Mouse (Mus musculus) C2C12 (cell line): ENCODE results near the gene Osbpl6.

ENCODE experiments used
- CEBPB ChIP-seq: IDR thresholded peaks from one replicate; pipeline ENCODE4 v1.6.1; 2011; ENCODE audit warnings: low read depth, mild to moderate bottlenecking, control low read depth, moderate library complexity
- CTCF ChIP-seq: IDR thresholded peaks from one replicate; pipeline ENCODE4 v1.5.1; 2011; ENCODE audit not compliant: control insufficient read depth, insufficient read depth, insufficient read length
- FOSL1 ChIP-seq: IDR thresholded peaks from one replicate; pipeline ENCODE4 v1.8.0; 2011; ENCODE audit warnings: mild to moderate bottlenecking, low read length; ENCODE audit not compliant: poor library complexity, insufficient read depth, severe bottlenecking
- MAX ChIP-seq: IDR thresholded peaks from one replicate; pipeline ENCODE4 v1.6.1; 2011; ENCODE audit warnings: mild to moderate bottlenecking, control low read depth
- MYOD1 ChIP-seq: IDR thresholded peaks from one replicate; pipeline ENCODE4 v1.6.1; 2011; ENCODE audit warnings: low read depth; ENCODE audit not compliant: control insufficient read depth, insufficient read length
- MYOG ChIP-seq: IDR thresholded peaks from one replicate; pipeline ENCODE4 v1.6.1; 2011; ENCODE audit not compliant: control insufficient read depth, insufficient read length; ENCODE audit errors: extremely low read depth
- USF1 ChIP-seq: IDR thresholded peaks from one replicate; pipeline ENCODE4 v1.6.1; 2011; ENCODE audit warnings: low read depth, mild to moderate bottlenecking, control low read depth, moderate library complexity

GRCm38 (mm10) chr2:76621724-76622123 lies 215.4 kb downstream of the Osbpl6 start:
- TF ChIP-seq CTCF (no peak), MYOD1 (no peak), MYOG (no peak), MAX (no peak), USF1 (no peak), CEBPB (no peak), FOSL1 (no peak)
